Mouse (Mus musculus) common myeloid progenitor, adult 5-6 weeks (primary cell): Measurements from ENCODE around the gene Stat1. TPM values are rescaled to one million over a fixed set of nuclear protein-coding genes. Genes with fewer than 3 reads are reported as not detected.

Source experiments
- ATAC-seq: replicated peaks from 2 replicates; pipeline ENCODE4 v1.8.0; 2016; ENCODE audit warnings: low read depth, mild to moderate bottlenecking, moderate TSS enrichment, inconsistent platforms; ENCODE audit not compliant: poor library complexity, severe bottlenecking
- total RNA-seq: library from RNA; stranded (forward); fragments of 200-1000, 187-1606 nt; gene quantifications from 2 replicates; pipeline ENCODE4 v1.2.3, GENCODE M21; 2017

Gene Stat1
- total RNA-seq, 1 experiment from 2014 or later: 61.3 TPM

DNA sequence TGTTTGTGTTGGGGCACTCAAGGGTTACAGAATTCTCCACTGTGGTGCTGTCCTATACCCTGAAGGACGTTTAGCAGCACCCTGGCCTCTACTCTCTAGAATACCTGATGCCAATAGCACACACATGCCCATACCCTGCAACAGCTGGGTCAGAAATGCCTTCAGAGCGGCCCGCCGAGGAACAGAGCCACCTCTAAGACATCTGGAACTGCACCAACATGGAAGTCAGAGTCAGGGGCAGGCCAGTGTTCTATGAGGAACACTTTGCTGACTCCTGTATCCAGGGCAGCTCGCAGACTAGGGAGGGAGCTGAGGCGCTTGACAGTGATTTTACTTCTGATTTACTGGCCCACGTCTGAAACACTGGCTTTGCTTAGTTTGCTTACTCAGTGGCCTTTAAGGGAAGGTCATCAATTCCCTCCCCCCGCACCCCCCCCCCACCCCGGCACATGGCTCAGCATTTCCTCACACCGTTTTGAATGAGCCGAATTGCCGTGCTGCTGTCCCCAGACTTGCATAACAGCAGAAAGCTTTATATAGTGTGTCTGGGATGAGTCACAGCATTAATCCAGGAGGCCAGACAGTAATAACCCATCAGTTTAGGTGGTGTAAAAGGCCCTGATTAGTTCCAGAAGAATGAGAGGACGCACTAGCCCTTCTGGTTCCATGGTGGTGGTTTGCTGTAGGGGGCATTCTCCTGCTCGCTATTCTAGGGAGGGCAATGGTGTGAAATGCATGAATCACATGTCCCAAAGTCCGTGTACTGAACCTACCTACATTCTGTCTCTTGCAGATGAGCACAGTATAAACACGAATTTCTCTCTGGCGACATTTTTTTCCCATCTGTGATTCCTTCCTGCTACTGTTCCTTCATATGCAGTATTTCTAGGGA lies 39.5 kb downstream of the Stat1 start:
- no peak for ATAC-seq

DNA sequence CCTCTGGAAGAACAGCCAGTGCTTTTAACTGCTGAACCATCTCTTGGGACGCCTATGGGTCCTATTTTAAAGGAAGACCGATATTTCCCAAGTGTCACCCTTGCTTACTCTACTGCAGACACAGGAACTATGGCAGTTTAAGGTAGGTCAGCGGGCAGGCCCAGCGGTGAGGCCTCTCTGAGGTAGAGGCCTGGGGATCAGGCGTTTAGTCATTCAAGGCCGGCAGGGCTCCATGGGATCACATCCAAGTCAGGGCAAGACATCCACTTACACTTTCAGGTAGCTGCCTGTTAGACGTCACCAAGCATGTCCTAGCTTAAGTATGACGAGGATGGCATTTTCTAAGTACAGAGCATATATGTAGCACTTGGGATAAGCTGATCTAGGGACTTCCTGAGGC lies 41.9 kb downstream of the Stat1 start:
- ATAC-seq: no peak

DNA sequence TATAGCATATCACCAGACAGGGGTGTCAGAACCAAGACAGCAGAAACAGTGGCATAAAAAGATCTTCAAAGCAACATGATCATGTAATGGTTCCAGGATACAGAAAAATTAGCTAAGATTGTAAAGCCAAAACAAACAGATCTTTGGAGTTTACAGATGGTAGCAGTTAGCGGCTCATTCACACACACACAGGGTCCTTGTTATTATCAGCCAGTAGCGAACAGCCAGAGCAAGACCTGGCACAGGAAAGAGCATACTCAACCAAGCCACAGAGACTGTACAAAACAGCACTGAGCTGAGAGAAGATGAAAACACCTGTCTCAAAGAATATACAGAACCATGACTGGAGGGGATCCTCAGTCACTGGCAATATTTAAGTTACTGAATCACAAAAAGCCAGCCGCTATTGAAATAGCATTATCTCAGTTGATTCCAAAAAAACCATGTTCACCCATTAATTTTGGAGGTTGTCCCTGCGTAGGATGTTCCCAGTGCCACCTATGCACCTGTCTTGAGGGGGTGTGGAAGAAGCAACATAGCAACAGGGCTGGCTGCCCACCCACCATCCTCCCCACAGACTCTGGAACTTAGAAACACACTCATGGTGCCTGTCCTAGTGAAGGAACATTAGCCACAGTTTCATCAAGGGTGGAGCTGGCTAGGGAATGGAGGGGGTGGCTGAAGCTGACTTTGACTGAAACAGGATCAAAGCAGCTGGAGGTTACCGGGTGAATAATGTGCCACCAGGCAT lies 44.6 kb downstream of the Stat1 start:
- no peak for ATAC-seq

DNA sequence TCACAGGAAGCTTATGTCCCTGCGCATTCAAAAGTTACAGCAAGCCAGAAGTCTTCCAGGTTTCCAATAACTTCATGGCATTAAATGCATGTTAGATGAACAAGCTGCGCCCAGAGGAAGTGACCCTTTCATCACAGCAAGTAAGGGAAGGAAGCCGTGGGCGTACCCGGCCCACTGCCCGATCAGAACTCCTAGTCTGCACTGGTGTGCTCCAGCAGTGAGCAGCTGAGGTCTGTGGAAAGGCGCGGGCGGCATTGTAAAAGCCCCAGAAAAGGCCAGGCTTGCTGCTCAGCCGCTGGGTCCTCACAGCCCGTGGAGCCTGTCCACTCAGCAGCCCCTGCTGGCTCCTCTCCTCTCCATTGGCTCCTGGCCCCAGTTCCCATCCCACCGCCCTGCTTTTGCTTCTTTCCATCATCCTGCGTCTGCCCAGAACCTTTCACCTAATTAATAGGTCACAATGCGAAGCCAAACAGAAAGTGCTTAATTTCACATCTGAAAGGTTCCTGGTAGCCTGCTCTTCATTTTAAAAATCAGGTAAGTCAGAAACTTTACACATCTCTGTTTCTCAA lies 47.5 kb downstream of the Stat1 start:
- ATAC-seq: peak; percentile 55

DNA sequence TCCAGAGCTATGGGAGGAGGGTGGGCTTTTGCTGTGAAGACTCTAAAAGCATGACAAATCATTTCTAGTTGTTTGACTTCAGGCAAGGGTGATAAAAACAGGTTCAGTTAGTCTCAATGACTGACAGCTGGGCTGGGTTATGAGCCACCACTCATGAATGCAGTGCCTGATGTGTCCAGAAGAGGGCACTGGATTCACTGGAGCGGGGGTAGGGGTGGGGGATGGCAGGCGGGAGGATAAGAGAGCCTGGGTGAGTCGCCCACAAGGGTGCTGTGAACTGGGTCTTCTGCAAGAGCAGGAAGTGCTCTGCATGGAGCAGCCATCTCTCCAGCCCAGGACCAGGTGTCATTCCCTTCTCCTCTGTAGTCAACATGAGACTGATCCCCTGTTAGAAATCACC lies 50.8 kb downstream of the Stat1 start:
- peak; percentile 67 for ATAC-seq

DNA sequence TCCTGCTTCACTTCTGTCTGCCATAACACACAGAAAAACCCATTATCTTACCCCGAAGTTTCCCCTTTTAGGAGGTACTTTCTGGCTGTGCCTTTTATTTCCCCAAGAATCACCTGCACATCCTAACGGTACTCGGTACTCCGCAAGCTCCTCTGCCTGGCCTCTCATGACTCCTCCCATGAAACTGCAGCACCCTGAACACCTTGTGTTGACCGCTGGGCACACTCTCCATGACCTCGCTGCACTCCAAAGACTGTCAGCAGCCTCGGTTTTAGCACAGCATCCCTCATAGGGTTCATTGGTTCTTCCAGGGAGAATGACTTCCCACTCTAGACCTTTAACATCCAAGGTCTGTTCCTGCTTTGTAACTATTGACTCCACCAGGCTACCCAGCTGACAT lies 51.5 kb downstream of the Stat1 start:
- ATAC-seq: no peak

DNA sequence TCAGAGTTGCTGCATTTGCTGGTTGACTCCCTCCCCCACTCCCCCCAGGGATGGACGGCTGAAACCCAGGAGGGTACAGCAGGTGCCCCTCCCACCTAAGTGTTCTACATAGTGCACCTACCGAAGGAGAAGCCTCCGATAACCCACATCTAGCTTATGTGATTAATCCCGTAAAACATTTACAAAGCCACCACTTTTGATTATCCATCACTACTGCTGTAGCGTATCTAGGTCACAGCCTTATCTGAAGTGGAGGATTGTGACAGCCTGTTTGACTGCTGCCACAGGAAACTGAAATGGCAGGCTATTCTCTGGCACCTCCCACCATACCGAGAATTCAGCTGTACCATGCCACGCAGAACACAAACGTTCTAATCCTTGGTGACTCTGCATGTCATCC lies 52.0 kb downstream of the Stat1 start:
- ATAC-seq: peak; percentile 46

DNA sequence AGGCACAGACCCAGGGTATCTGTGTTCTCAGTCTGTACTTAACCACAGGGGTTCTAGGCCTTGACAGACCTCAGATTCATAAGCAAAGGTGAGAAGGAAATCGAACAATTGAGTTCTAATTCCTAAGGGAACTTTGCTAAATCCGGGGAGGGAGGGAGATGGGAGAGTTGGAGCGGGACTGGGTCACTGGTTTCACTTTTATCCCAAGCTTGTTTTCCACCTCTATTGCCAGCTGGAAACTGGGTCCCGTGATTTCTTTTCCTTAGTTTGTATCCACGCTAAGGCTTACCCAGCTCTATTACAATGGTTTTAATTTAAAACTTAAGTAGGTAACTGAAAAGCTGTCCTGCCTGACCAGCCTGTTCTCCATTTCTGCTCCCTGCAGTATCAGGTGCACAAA lies 56.1 kb downstream of the Stat1 start:
- ATAC-seq: no peak

DNA sequence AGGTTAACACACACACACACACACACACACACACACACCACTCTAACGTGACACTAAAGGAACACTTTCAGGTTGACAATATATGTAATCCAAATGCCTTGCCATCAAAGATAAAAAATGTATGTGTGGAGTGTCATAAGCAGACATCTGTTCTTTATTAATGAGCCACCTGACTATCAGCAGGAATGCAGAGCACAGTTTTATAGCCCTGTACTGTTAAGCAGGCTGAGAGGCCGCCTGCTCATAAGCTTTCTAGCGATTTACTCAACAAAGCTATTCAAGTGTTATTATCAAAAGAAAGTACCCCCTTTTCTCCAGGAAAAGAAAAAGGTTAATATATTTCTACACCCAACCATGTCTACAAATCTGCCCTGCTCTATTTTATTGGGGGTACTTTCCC lies 56.7 kb downstream of the Stat1 start:
- ATAC-seq: no peak

DNA sequence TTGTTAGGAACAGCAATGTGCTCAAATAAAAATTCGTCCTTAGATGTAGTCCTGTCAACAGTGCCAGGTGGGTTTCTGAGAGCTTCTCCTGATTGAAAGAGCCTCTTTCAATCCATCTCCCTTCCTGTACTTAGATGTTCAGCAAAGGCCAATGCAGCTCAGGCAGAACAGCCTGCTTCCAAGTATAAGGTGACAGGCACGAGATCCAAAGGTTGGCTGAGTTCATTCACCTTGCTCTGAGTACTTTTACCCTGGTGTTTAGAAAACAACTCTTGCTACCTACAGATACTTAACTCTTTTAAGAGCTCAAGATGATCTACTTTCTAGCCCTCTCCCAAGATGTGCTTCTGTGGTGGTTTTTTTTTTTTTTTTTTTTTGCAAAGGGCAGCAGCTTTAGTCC lies 57.8 kb downstream of the Stat1 start:
- ATAC-seq: no peak

DNA sequence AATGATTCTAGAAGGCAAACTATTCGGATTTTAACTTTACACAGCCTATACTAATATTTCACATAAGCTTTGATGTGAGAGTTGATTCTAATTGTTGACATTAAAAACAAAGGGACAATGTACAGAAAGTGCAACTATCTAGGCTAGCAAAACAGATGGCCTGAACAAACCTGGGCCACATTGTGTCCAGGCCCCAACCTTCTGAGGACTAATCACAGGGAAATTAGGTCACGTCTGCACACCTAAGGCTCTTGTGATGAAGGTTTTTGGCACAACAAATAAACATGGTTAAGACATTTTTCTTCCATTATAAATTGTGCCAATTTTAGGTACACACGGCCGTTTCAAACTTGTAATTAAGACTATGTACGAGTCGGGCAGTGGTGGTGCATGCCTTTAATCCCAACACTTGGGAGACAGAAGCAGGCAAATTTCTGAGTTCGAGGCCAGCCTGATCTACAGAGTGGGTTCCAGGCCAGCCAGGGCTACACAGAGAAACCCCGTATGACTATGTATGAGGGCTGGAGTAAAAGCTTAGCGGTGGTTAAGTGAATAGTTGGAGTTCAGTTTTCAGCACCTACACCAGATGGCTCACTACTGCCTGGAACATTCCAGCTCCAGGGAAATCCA lies 60.8 kb downstream of the Stat1 start:
- ATAC-seq: no peak

DNA sequence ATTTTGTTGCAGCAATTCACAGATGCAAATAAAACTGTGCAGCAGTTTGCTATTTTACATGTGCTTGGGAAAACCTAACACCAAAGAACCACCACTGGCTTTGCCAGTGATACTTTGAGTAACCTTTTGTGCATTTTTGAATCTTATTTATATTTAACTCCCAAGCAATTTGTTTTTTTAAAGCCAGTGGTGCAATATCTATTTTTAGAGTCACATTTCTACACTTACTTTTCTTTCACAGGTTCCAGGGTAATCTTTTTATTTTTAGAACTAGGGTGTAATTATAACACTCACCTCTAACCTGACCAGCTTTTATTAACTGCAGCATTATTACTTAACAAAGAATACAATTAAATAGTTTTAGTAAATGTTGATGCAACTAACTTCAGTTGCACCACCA lies 62.8 kb downstream of the Stat1 start:
- ATAC-seq: no peak

DNA sequence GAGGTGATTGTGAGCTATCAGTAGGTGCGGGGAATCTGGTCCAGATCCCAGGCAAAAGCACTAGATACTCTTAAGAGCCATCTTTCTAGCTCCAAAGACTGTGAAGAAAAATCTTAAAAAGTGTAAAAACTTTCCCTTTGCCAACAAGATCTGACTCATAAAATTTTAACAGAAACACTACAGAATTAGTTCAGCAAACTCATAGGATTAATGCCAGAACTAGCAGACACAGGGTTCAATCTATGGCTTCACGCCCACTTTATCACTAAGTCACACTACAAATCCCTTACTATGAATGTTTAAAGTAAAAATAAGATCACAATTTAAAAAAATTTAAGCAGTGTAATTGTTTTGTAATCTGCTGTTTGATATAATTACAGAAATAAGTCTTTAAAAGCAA lies 63.8 kb downstream of the Stat1 start:
- ATAC-seq: no peak

Other genes with a start within 250 kb of the Stat1 start
- gene Myo1b, start 203.4 kb upstream of the Stat1 start, total RNA-seq: 0.87 and 0.92 TPM in 2 replicates
- 26.1 and 39.4 TPM in 2 replicates for gene Stat4, start 132.3 kb upstream of the Stat1 start, total RNA-seq
- gene Gls, start 113.8 kb downstream of the Stat1 start, total RNA-seq: 180 and 205 TPM in 2 replicates